Mouse (Mus musculus): ENCODE measurements around the gene Smad5. TPM values are rescaled to one million over a fixed set of nuclear protein-coding genes. Genes with fewer than 3 reads are reported as not detected.

The Smad5 gene
- polyA plus RNA-seq (2015; fragmentation: Nextera tagmentation; extraction: Ambion mirVana) = 37.3 and 41.2 TPM in 2 replicates

- H3K4me2 ChIP-seq (replicated peaks) = peak within 1 kb of the TSS; percentile 82
- WGBS = 1% methylated on average over 54 of the region's 62 CpGs
- H3K27ac ChIP-seq = peak within 1 kb of the TSS; percentile 99
- H3K4me3 ChIP-seq = peak within 1 kb of the TSS; percentile 76
- H3K9me3 ChIP-seq = no peaks in the 10 kb centered on the region
- H3K4me1 ChIP-seq = peaks cover 80% of the 10 kb centered on the region
- H3K27me3 ChIP-seq = no peaks in the 10 kb centered on the region
- H3K36me3 ChIP-seq = peaks cover 11% of the 10 kb centered on the region
- peak; percentile 86 for ATAC-seq (ENCODE audit: low FRiP score, low read depth)
- peak within 1 kb of the TSS; percentile 97 for H3K9ac ChIP-seq
Measured at GRCm38 (mm10) chr13:56702469-56703221, at the start of gene Smad5. Gene Smad5 (plus strand): TSS chr13:56703010.

GRCm38 (mm10) chr13:56654176-56654575, 48.6 kb upstream of the Smad5 start:
- H3K36me3 ChIP-seq = no peaks in the 10 kb centered on the region
- H3K4me1 ChIP-seq = peaks cover 43% of the 10 kb centered on the region
- H3K9me3 ChIP-seq = no peaks in the 10 kb centered on the region
- no peaks in the 10 kb centered on the region for H3K27me3 ChIP-seq
- 74% methylated on average over 5 of the region's 5 CpGs for WGBS
- H3K4me3 ChIP-seq = no peak overlapping the region
- no peak overlapping the region for H3K4me2 ChIP-seq (replicated peaks)
- ATAC-seq (ENCODE audit: low FRiP score, low read depth) = no peak
- H3K9ac ChIP-seq = no peak overlapping the region; the same call in 1 of the 2 replicates
- peak overlapping the region; percentile 44; the same call in 1 of the 2 replicates for H3K27ac ChIP-seq

GRCm38 (mm10) chr13:56657946-56658512, 44.8 kb upstream of the Smad5 start:
- Histone ChIP-seq H3K27me3 (no peaks in the 10 kb centered on the region), H3K4me3 (no peak overlapping the region), H3K36me3 (no peaks in the 10 kb centered on the region), H3K9me3 (no peaks in the 10 kb centered on the region), H3K27ac (no peak overlapping the region), H3K4me2 (replicated peaks) (no peak overlapping the region), H3K9ac (no peak overlapping the region), H3K4me1 (peaks cover 36% of the 10 kb centered on the region)
- ATAC-seq (ENCODE audit: low FRiP score, low read depth) = 0 out of 2 replicates have a peak, but pooled peaks have one; percentile 12
- 46% methylated on average over 7 of the region's 7 CpGs for WGBS

GRCm38 (mm10) chr13:56658931-56659330, 43.9 kb upstream of the Smad5 start:
- no peaks in the 10 kb centered on the region for H3K9me3 ChIP-seq
- no peaks in the 10 kb centered on the region for H3K27me3 ChIP-seq
- H3K36me3 ChIP-seq = no peaks in the 10 kb centered on the region
- no peak for ATAC-seq (ENCODE audit: low FRiP score, low read depth)
- WGBS = 70% methylated on average over 6 of the region's 6 CpGs
- peaks cover 27% of the 10 kb centered on the region for H3K4me1 ChIP-seq
- no peak overlapping the region for H3K4me3 ChIP-seq
- no peak overlapping the region for H3K27ac ChIP-seq
- H3K9ac ChIP-seq = no peak overlapping the region
- no peak overlapping the region for H3K4me2 ChIP-seq (replicated peaks)

- Histone ChIP-seq H3K27ac (no peak overlapping the region), H3K9me3 (no peaks in the 10 kb centered on the region), H3K27me3 (no peaks in the 10 kb centered on the region), H3K4me2 (replicated peaks) (no peak overlapping the region), H3K9ac (no peak overlapping the region), H3K36me3 (no peaks in the 10 kb centered on the region), H3K4me3 (no peak overlapping the region), H3K4me1 (peaks cover 15% of the 10 kb centered on the region)
- ATAC-seq (ENCODE audit: low FRiP score, low read depth) = no peak
- 69% methylated on average over 7 of the region's 7 CpGs for WGBS
Measured at GRCm38 (mm10) chr13:56661914-56662621, 40.7 kb upstream of the Smad5 start.

- H3K9ac ChIP-seq = no peak overlapping the region
- H3K4me1 ChIP-seq = 0 out of 2 replicates have a peak, but pooled peaks cover 5% of the 10 kb centered on the region
- H3K27ac ChIP-seq = no peak overlapping the region
- no peaks in the 10 kb centered on the region for H3K9me3 ChIP-seq
- H3K27me3 ChIP-seq = no peaks in the 10 kb centered on the region
- WGBS = 77% methylated on average over 17 of the region's 17 CpGs
- ATAC-seq (ENCODE audit: low FRiP score, low read depth) = no peak
- H3K36me3 ChIP-seq = no peaks in the 10 kb centered on the region
- no peak overlapping the region for H3K4me3 ChIP-seq
- H3K4me2 ChIP-seq (replicated peaks) = no peak overlapping the region
Measured at GRCm38 (mm10) chr13:56664256-56665170, 38.3 kb upstream of the Smad5 start.

GRCm38 (mm10) chr13:56671206-56671605, 31.6 kb upstream of the Smad5 start:
- no peak overlapping the region; the same call in 1 of the 2 replicates for H3K27ac ChIP-seq

GRCm38 (mm10) chr13:56677731-56678130, 25.1 kb upstream of the Smad5 start:
- WGBS = 86% methylated on average over 4 of the region's 4 CpGs
- Histone ChIP-seq H3K27ac (no peak overlapping the region), H3K9ac (no peak overlapping the region), H3K4me3 (no peak overlapping the region), H3K4me2 (replicated peaks) (no peak overlapping the region), H3K27me3 (no peaks in the 10 kb centered on the region), H3K9me3 (no peaks in the 10 kb centered on the region), H3K4me1 (peaks cover 20% of the 10 kb centered on the region), H3K36me3 (no peaks in the 10 kb centered on the region)
- ATAC-seq (ENCODE audit: low FRiP score, low read depth) = no peak

More at GRCm38 (mm10) chr13:56671206-56671605, 31.6 kb upstream of the Smad5 start:
- Histone ChIP-seq H3K9me3 (no peaks in the 10 kb centered on the region), H3K27me3 (no peaks in the 10 kb centered on the region), H3K9ac (no peak overlapping the region), H3K4me3 (no peak overlapping the region), H3K4me1 (peaks cover 14% of the 10 kb centered on the region; the same call in 1 of the 2 replicates), H3K36me3 (no peaks in the 10 kb centered on the region), H3K4me2 (replicated peaks) (no peak overlapping the region)
- no peak for ATAC-seq (ENCODE audit: low FRiP score, low read depth)
- WGBS = 64% methylated on average over 11 of the region's 11 CpGs

- H3K4me1 ChIP-seq = peaks cover 18% of the 10 kb centered on the region
- ATAC-seq (ENCODE audit: low FRiP score, low read depth) = no peak
- no peaks in the 10 kb centered on the region for H3K36me3 ChIP-seq
- no peaks in the 10 kb centered on the region for H3K27me3 ChIP-seq
- H3K9me3 ChIP-seq = no peaks in the 10 kb centered on the region
- no peak overlapping the region for H3K4me3 ChIP-seq
- no peak overlapping the region for H3K4me2 ChIP-seq (replicated peaks)
- H3K9ac ChIP-seq = no peak overlapping the region
- no peak overlapping the region for H3K27ac ChIP-seq
- WGBS = 38% methylated on average over 10 of the region's 10 CpGs
Measured at GRCm38 (mm10) chr13:56678188-56678787, 24.5 kb upstream of the Smad5 start.

GRCm38 (mm10) chr13:56678826-56679504, 23.8 kb upstream of the Smad5 start:
- Histone ChIP-seq H3K9me3 (no peaks in the 10 kb centered on the region), H3K36me3 (no peaks in the 10 kb centered on the region), H3K4me1 (peaks cover 11% of the 10 kb centered on the region), H3K4me3 (no peak overlapping the region), H3K4me2 (replicated peaks) (no peak overlapping the region), H3K9ac (no peak overlapping the region), H3K27ac (no peak overlapping the region), H3K27me3 (no peaks in the 10 kb centered on the region)
- WGBS = 40% methylated on average over 10 of the region's 10 CpGs
- ATAC-seq (ENCODE audit: low FRiP score, low read depth) = no peak

All from limb, embryonic 13.5 days (tissue).